Mouse (Mus musculus): Measurements from ENCODE around the gene Epb41l1. TPM values are rescaled to one million over a fixed set of nuclear protein-coding genes. Genes with fewer than 3 reads are reported as not detected.
"Not testable (repeated sequence)": the region's sequence is repeated elsewhere in the genome, so short reads cannot be mapped to it uniquely, and the experiment has no call there.

The Epb41l1 gene
- polyA plus RNA-seq, 1 experiment from 2014 or later, result 18.5 TPM

DNA sequence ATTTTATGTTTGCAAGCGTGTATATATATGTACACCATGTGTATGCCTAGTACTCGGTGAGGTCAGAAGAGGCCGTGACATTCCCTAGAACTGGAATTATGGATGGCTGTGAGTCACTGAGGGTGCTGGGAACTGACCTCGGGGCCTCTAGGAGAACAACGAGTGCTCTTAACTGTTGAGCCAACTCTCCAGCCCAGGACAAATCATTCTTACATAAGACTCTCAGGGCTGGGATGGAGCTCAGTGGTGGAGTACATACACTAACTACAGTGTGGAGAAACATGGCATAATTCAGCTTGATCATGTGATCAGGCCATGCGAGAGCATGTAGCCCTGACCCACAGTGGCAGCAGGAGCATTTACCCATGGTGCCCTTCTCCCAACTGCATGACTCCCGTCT lies 22.7 kb upstream of the Epb41l1 start:
- no peak overlapping the region for H3K4me2 ChIP-seq (ENCODE audit: low read length)
- no peak for ATAC-seq
- no peak overlapping the region for H3K9ac ChIP-seq (ENCODE audit: low read depth, low read length)
- H3K36me3 ChIP-seq (ENCODE audit: control insufficient read depth, insufficient read depth, low read length), result no peaks in the 10 kb centered on the region
- H3K27ac ChIP-seq (ENCODE audit: low read length), result no peak overlapping the region
- no peaks in the 10 kb centered on the region for H3K27me3 ChIP-seq (ENCODE audit: control insufficient read depth, insufficient read depth, low read depth, low read length)
- H3K4me1 ChIP-seq (ENCODE audit: control insufficient read depth, insufficient read depth, low read length), result peaks cover 16% of the 10 kb centered on the region
- H3K9me3 ChIP-seq (replicated peaks; ENCODE audit: control insufficient read depth, low read length, poor library complexity, severe bottlenecking), result no peaks in the 10 kb centered on the region
- 92% methylated on average over 7 of the region's 7 CpGs for WGBS
- no peak overlapping the region for H3K4me3 ChIP-seq (ENCODE audit: low read depth, low read length)

DNA sequence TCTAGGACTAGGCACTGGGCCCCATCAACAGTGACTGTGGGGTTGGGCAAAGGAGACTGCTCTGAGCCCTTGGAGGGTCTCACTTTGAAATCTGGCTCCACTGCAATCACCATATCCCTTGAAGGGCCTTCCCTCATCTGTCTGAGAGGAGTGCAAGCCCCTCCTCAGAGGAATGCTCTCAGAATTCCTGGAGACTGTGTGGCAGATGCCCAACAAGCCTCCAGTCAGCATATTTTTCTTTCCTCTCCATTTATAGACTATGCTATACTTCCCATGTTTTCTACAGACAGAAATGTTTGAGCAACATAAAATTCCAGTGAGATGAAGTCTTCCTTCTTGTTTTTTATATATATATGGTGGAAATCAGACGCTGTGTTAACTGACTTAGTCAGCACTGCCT lies 21.2 kb upstream of the Epb41l1 start:
- H3K4me1 ChIP-seq (ENCODE audit: control insufficient read depth, insufficient read depth, low read length), result peaks cover 12% of the 10 kb centered on the region
- WGBS, result 83% methylated on average over 1 of the region's 1 CpGs
- H3K4me2 ChIP-seq (ENCODE audit: low read length), result no peak overlapping the region
- H3K27ac ChIP-seq (ENCODE audit: low read length), result no peak overlapping the region
- no peak overlapping the region for H3K4me3 ChIP-seq (ENCODE audit: low read depth, low read length)
- H3K36me3 ChIP-seq (ENCODE audit: control insufficient read depth, insufficient read depth, low read length), result no peaks in the 10 kb centered on the region
- ATAC-seq, result no peak
- no peaks in the 10 kb centered on the region for H3K9me3 ChIP-seq (replicated peaks; ENCODE audit: control insufficient read depth, low read length, poor library complexity, severe bottlenecking)
- no peak overlapping the region for H3K9ac ChIP-seq (ENCODE audit: low read depth, low read length)
- no peaks in the 10 kb centered on the region for H3K27me3 ChIP-seq (ENCODE audit: control insufficient read depth, insufficient read depth, low read depth, low read length)

DNA sequence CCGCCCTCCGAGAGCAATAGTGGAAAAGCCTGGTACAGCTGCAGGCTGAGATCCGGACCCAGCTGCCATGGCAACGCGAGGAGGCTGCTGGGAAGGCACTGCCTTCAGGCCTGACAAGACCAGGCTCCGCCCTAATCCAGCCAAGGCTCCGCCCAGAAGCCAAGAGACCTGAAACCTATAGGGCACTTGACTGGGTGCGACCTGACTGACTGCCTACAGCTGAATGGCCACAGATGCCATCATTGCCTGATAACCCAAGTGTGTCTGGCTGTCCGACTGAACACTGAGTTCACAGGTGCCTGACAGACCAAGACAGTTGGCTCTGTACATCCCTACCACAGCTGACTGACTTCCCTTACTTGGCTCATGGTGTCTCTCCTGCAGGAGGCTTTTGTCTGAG lies 19.4 kb upstream of the Epb41l1 start:
- H3K4me3 ChIP-seq (ENCODE audit: low read depth, low read length), result peak overlapping the region; percentile 13; the same call in 1 of the 2 replicates
- peak; percentile 95 for ATAC-seq
- H3K9me3 ChIP-seq (replicated peaks; ENCODE audit: control insufficient read depth, low read length, poor library complexity, severe bottlenecking), result no peaks in the 10 kb centered on the region
- H3K27me3 ChIP-seq (ENCODE audit: control insufficient read depth, insufficient read depth, low read depth, low read length), result no peaks in the 10 kb centered on the region
- WGBS, result 3% methylated on average over 9 of the region's 9 CpGs
- H3K36me3 ChIP-seq (ENCODE audit: control insufficient read depth, insufficient read depth, low read length), result no peaks in the 10 kb centered on the region
- peaks cover 12% of the 10 kb centered on the region for H3K4me1 ChIP-seq (ENCODE audit: control insufficient read depth, insufficient read depth, low read length)
- H3K9ac ChIP-seq (ENCODE audit: low read depth, low read length), result peak overlapping the region; percentile 65
- H3K27ac ChIP-seq (ENCODE audit: low read length), result peak overlapping the region; percentile 79
- peak overlapping the region; percentile 56 for H3K4me2 ChIP-seq (ENCODE audit: low read length)

DNA sequence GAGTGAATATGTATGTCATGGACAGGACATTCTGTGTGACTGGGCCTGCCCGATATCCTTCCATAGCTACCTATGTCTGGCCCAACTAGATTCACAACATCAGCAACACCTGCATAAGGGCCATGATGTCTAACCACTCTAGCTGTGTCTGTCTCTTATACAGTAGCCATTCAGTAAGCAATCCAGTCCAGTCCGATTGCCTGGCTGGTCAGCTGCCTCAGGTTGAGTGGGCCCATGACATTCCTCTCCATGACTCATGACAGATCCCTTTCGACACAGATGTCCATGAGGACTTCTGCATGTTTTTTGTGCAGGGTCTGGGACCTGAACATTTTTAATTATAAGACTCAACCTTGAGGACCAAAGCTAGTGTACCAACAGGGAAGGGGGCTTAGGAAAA lies 18.7 kb upstream of the Epb41l1 start:
- Histone ChIP-seq H3K4me3 (ENCODE audit: low read depth, low read length) (no peak overlapping the region), H3K9me3 (replicated peaks; ENCODE audit: control insufficient read depth, low read length, poor library complexity, severe bottlenecking) (no peaks in the 10 kb centered on the region), H3K27me3 (ENCODE audit: control insufficient read depth, insufficient read depth, low read depth, low read length) (no peaks in the 10 kb centered on the region), H3K9ac (ENCODE audit: low read depth, low read length) (no peak overlapping the region), H3K27ac (ENCODE audit: low read length) (no peak overlapping the region; the same call in 1 of the 2 replicates), H3K4me1 (ENCODE audit: control insufficient read depth, insufficient read depth, low read length) (peaks cover 12% of the 10 kb centered on the region), H3K4me2 (ENCODE audit: low read length) (no peak overlapping the region), H3K36me3 (ENCODE audit: control insufficient read depth, insufficient read depth, low read length) (no peaks in the 10 kb centered on the region)
- no peak for ATAC-seq
- 94% methylated on average over 3 of the region's 3 CpGs for WGBS

DNA sequence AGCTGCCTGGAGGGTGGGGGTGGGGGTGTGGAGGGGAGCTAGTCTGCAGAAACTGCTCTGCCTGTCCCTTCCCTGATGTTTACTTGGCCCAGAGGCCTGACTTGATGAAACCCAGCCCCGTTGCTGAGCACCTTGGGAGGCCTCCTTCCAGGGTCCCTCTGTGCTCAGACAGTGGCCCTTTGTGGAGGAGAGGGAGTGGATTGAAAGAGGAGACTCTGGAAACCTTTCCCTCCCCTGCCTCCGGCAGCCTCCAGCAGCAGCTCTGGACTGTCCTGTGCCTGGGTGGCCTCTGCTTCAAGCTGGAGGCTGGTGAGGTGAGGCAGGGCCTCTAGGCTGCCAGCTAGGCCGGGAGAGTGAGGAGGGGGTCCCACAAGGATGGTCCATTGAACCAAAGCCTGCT lies 13.7 kb upstream of the Epb41l1 start:
- H3K9ac ChIP-seq (ENCODE audit: low read depth, low read length), result no peak overlapping the region

DNA sequence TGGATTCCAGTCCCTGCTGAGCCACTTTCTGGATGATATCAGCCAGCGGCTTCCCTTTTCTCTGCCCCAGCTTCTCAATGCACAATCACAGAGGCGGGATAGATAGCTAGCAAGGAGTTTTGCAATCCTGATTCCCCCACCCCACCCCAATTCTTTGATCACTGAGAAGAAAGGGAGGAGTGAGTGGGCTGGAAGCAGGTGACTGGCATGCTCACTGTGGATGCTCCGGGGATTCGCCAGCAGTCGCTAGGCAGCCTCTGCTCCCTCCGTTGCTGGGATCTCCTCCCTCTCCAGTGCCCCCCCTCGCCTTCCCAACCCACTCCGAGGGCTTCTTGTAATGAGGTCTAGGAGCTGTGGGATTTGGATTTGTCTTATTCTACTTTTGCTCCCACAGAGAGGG lies 12.5 kb upstream of the Epb41l1 start:
- Histone ChIP-seq H3K4me1 (ENCODE audit: control insufficient read depth, insufficient read depth, low read length) (peaks cover 10% of the 10 kb centered on the region), H3K27ac (ENCODE audit: low read length) (peak overlapping the region; percentile 46; the same call in 1 of the 2 replicates), H3K27me3 (ENCODE audit: control insufficient read depth, insufficient read depth, low read depth, low read length) (no peaks in the 10 kb centered on the region), H3K9me3 (replicated peaks; ENCODE audit: control insufficient read depth, low read length, poor library complexity, severe bottlenecking) (no peaks in the 10 kb centered on the region), H3K4me2 (ENCODE audit: low read length) (peak overlapping the region; percentile 31; the same call in 1 of the 2 replicates), H3K4me3 (ENCODE audit: low read depth, low read length) (no peak overlapping the region), H3K36me3 (ENCODE audit: control insufficient read depth, insufficient read depth, low read length) (no peaks in the 10 kb centered on the region), H3K9ac (ENCODE audit: low read depth, low read length) (peak overlapping the region; percentile 44; the same call in 1 of the 2 replicates)
- WGBS, result 11% methylated on average over 8 of the region's 8 CpGs
- ATAC-seq, result no peak; the same call in 1 of the 2 replicates

More for the DNA sequence above, 13.7 kb upstream of the Epb41l1 start:
- WGBS, result 5% methylated on average over 3 of the region's 3 CpGs
- no peak overlapping the region for H3K27ac ChIP-seq (ENCODE audit: low read length)
- H3K4me1 ChIP-seq (ENCODE audit: control insufficient read depth, insufficient read depth, low read length), result peaks cover 10% of the 10 kb centered on the region
- no peaks in the 10 kb centered on the region for H3K36me3 ChIP-seq (ENCODE audit: control insufficient read depth, insufficient read depth, low read length)
- H3K27me3 ChIP-seq (ENCODE audit: control insufficient read depth, insufficient read depth, low read depth, low read length), result no peaks in the 10 kb centered on the region
- H3K4me3 ChIP-seq (ENCODE audit: low read depth, low read length), result no peak overlapping the region
- no peaks in the 10 kb centered on the region for H3K9me3 ChIP-seq (replicated peaks; ENCODE audit: control insufficient read depth, low read length, poor library complexity, severe bottlenecking)
- no peak overlapping the region for H3K4me2 ChIP-seq (ENCODE audit: low read length)
- no peak for ATAC-seq

DNA sequence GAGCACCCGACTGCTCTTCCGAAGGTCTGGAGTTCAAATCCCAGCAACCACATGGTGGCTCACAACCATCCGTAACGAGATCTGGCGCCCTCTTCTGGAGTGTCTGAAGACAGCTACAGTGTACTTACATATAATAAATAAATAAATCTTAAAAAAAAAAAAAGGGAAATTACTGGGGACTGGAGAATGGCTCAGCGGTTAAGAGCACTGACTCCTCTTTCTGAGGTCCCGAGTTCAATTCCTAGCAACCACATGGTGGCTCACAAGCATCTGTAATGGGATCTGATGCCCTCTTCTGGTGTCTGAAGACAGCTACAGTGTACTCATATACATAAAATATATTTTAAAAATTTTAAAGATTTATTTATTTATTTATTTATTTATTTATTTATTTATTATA lies 9.4 kb upstream of the Epb41l1 start:
- 95% methylated on average over 4 of the region's 7 CpGs for WGBS
- not testable (repeated sequence) for H3K9ac ChIP-seq (ENCODE audit: low read depth, low read length); H3K4me3 ChIP-seq (ENCODE audit: low read depth, low read length); H3K4me2 ChIP-seq (ENCODE audit: low read length); H3K27me3 ChIP-seq (ENCODE audit: control insufficient read depth, insufficient read depth, low read depth, low read length); H3K4me1 ChIP-seq (ENCODE audit: control insufficient read depth, insufficient read depth, low read length); H3K36me3 ChIP-seq (ENCODE audit: control insufficient read depth, insufficient read depth, low read length); H3K27ac ChIP-seq (ENCODE audit: low read length); H3K9me3 ChIP-seq (replicated peaks; ENCODE audit: control insufficient read depth, low read length, poor library complexity, severe bottlenecking); ATAC-seq

DNA sequence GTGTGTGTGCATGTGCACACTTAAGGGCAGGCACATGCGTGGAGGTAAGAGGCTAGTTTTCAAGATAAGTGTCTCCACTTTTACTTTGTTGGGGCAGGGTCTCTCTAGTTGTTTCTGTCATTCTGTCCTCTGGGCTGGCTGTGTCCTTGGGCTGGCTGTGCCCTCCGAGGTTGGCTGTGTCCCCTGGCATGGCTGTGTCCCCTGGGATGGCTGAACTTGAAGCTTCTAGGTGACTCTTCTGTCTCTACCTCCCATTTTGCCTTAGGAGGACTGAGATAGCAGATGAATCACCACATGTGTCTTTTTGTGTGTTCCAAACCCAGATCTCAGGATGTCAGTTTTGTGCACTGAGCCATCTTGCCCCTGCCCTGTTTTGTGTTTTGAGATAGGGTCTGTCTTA lies 5.7 kb upstream of the Epb41l1 start:
- Histone ChIP-seq H3K4me1 (ENCODE audit: control insufficient read depth, insufficient read depth, low read length) (peaks cover 9% of the 10 kb centered on the region), H3K36me3 (ENCODE audit: control insufficient read depth, insufficient read depth, low read length) (no peaks in the 10 kb centered on the region), H3K4me2 (ENCODE audit: low read length) (no peak overlapping the region), H3K27me3 (ENCODE audit: control insufficient read depth, insufficient read depth, low read depth, low read length) (no peaks in the 10 kb centered on the region), H3K4me3 (ENCODE audit: low read depth, low read length) (no peak overlapping the region), H3K9ac (ENCODE audit: low read depth, low read length) (no peak overlapping the region), H3K27ac (ENCODE audit: low read length) (no peak overlapping the region), H3K9me3 (replicated peaks; ENCODE audit: control insufficient read depth, low read length, poor library complexity, severe bottlenecking) (no peaks in the 10 kb centered on the region)
- 72% methylated on average over 2 of the region's 2 CpGs for WGBS
- ATAC-seq, result no peak

DNA sequence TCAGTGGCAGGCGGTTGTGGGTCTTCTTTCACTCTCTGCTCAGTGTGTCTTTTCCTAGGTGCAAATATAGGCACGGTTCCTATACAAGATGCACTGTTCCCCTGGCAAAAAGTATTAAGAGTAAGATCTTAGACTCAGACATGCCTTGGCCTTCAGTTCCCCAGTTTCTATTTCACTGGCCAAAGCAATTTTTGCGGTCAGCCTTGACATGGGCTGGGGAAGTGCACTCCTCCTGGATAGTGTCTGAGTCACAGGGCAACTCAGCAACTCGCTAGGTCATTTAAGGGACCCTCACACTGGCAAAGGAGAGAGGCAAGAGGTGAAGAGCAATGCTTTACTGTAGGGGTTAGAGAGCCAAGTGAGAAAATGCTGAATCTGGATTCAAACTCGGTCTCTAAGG lies 5.0 kb upstream of the Epb41l1 start:
- H3K4me3 ChIP-seq (ENCODE audit: low read depth, low read length), result no peak overlapping the region
- ATAC-seq, result no peak
- WGBS, result 71% methylated on average over 5 of the region's 5 CpGs

More for the DNA sequence above, 5.0 kb upstream of the Epb41l1 start:
- H3K27ac ChIP-seq (ENCODE audit: low read length), result no peak overlapping the region
- no peaks in the 10 kb centered on the region for H3K27me3 ChIP-seq (ENCODE audit: control insufficient read depth, insufficient read depth, low read depth, low read length)
- no peak overlapping the region for H3K9ac ChIP-seq (ENCODE audit: low read depth, low read length)
- no peaks in the 10 kb centered on the region for H3K36me3 ChIP-seq (ENCODE audit: control insufficient read depth, insufficient read depth, low read length)
- peaks cover 11% of the 10 kb centered on the region for H3K4me1 ChIP-seq (ENCODE audit: control insufficient read depth, insufficient read depth, low read length)
- H3K4me2 ChIP-seq (ENCODE audit: low read length), result no peak overlapping the region
- H3K9me3 ChIP-seq (replicated peaks; ENCODE audit: control insufficient read depth, low read length, poor library complexity, severe bottlenecking), result no peaks in the 10 kb centered on the region

All from midbrain, embryonic 16.5 days (tissue).